Comparison of ENCODE assay signal across 8 mouse cellular contexts in the genomic region with DNA sequence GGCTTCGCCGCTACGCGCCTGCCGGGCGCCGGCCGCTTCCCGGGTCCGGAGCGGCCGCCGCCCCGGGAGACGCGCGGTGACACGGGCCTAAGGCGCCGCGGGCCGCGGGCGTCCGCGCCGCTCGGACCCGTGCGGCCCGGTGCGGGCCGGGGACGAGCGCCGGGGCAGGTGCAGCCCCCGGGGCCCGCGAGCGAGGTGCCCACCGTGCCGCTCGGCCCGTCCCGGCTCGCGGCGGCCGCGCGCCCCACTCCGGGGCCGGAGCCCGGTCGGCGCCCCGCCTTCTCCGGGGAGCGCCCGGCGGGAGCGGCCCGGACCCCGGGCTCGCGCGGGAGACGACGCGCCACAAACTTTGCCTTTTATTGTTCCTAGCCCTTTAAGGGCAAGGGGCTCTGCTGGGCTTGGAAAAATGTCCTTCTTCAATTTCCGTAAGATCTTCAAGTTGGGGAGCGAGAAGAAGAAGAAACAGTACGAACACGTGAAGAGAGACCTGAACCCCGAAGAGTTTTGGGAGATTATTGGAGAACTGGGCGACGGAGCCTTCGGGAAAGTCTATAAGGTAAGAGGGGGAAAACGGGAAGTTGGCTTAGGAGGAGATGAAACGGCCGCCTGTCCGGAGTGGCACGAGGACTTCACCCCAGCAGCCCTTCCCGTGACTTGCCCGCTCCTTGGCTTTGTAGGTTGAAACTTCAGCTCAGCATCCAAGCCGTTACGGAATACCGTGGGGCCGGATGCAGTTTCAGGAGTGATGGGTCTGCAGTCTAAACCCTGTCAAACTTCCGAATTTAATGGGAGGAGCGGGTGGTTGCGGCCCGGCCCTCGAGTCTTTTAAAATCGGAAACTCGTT. TPM values are rescaled to one million over a fixed set of nuclear protein-coding genes. Genes with fewer than 3 reads are reported as not detected.
DNase-seq lines count a peak whose midpoint lies in the region; TF ChIP-seq lines count a peak whose summit lies in the region.

No protein-coding gene starts in this region.

- H3K27ac ChIP-seq in kidney, adult 2 months (ENCODE audit: insufficient read depth, low read depth, low read length): peak overlapping the region; percentile 90

- DNase-seq in CD4-positive, CD25-positive, alpha-beta regulatory T cell, adult 2 months (ENCODE audit: low read depth, low spot score): peak; percentile 53
- peak; percentile 52 for DNase-seq in R1 (ENCODE audit: low read depth, low spot score)
- DNase-seq in embryo, embryonic 10 days (ENCODE audit: low spot score): peak; percentile 63
- peak; percentile 35 for DNase-seq in heart, adult 8-10 months (ENCODE audit: low spot score)
- peak; percentile 57 for DNase-seq in kidney, adult 2 months
- peak; percentile 36 for DNase-seq in lung, postnatal 10 days
- DNase-seq in retina, postnatal 1 day: peak; percentile 49
- DNase-seq in frontal cortex, postnatal 14 days (ENCODE audit: low spot score in 2 of 2): no peak

- no peaks in the 10 kb centered on the region for H3K36me3 ChIP-seq in kidney, adult 2 months (ENCODE audit: control insufficient read depth, insufficient read depth, low read length)

- no peak for TF ChIP-seq POLR2A in kidney, adult 2 months (IDR thresholded peaks at IDR 0.05; ENCODE audit: low read depth, low read length)

- H3K27me3 ChIP-seq in kidney, adult 2 months (replicated peaks; ENCODE audit: control insufficient read depth, insufficient read depth, low read length): no peaks in the 10 kb centered on the region

- WGBS in kidney, adult 2 months: 3% methylated on average over 96 of the region's 96 CpGs

- peak overlapping the region; percentile 82 for H3K4me3 ChIP-seq in kidney, adult 2 months (ENCODE audit: insufficient read depth, low read depth, low read length)

- peaks cover 13% of the 10 kb centered on the region; the same call in 1 of the 2 replicates for H3K4me1 ChIP-seq in kidney, adult 2 months (ENCODE audit: control insufficient read depth, insufficient read depth, low read length)

- TF ChIP-seq CTCF in kidney, adult 2 months (conservative IDR thresholded peaks at IDR 0.05; ENCODE audit: insufficient read depth, insufficient read length, low read depth, low read length): no peak

RNA-seq across cellular contexts. Expression of gene Slk, which starts 0.5 kb away (rescaled TPM):
- total RNA-seq in heart, adult 8-10 months (2022): 10 to 100 TPM; 77.7 to 95.0 (median 87.7) TPM
- polyA plus RNA-seq in kidney, adult 2 months (2012; rRNA removed): 10.4 and 12.2 TPM in 2 replicates

RNA-seq across cellular contexts. Expression of gene Stn1, which starts 42.7 kb away (rescaled TPM):
- total RNA-seq in heart, adult 8-10 months (2022): 10 to 100 TPM; 19.3 to 22.2 (median 20.0) TPM
- 12.3 and 14.2 TPM in 2 replicates for polyA plus RNA-seq in kidney, adult 2 months (2012; rRNA removed)

Comparison
In these comparisons a context has a peak if more than half of its experiments do, and no peak if none do; other contexts are left out.
1. DNase-seq: peak in CD4-positive, CD25-positive, alpha-beta regulatory T cell, adult 2 months (single experiment), R1 (single experiment), embryo, embryonic 10 days (single experiment), heart, adult 8-10 months (single experiment), kidney, adult 2 months (single experiment), lung, postnatal 10 days (single experiment) and retina, postnatal 1 day (single experiment); none in frontal cortex, postnatal 14 days (0 of 2).